Mouse (Mus musculus) layer of hippocampus, adult 11-12 months (tissue): ENCODE measurements around the gene Cuedc2.

ENCODE experiments used
- DNase-seq: peaks from one replicate; pipeline ENCODE4 v3.0.0; 2022; ENCODE audit warnings: low spot score

Cuedc2 gene

GRCm38 (mm10) chr19:46321101-46321943, 17.2 kb downstream of the Cuedc2 start:
- no peak for DNase-seq

- no peak for DNase-seq
Measured at GRCm38 (mm10) chr19:46320076-46320785, 18.3 kb downstream of the Cuedc2 start.

- peak; percentile 90 for DNase-seq
Measured at GRCm38 (mm10) chr19:46318586-46319378, 19.7 kb downstream of the Cuedc2 start.

GRCm38 (mm10) chr19:46318031-46318471, 20.5 kb downstream of the Cuedc2 start:
- DNase-seq, result peak; percentile 52

GRCm38 (mm10) chr19:46317546-46317885, 21.0 kb downstream of the Cuedc2 start:
- peak; percentile 15 for DNase-seq

- DNase-seq, result peak; percentile 81
Measured at GRCm38 (mm10) chr19:46316846-46317545, 21.5 kb downstream of the Cuedc2 start.

GRCm38 (mm10) chr19:46315752-46316610, 22.5 kb downstream of the Cuedc2 start:
- DNase-seq, result peak; percentile 25

- DNase-seq, result peak; percentile 15
Measured at GRCm38 (mm10) chr19:46314872-46315742, 23.4 kb downstream of the Cuedc2 start.

- peak; percentile 10 for DNase-seq
Measured at GRCm38 (mm10) chr19:46314151-46314601, 24.3 kb downstream of the Cuedc2 start.

- no peak for DNase-seq
Measured at GRCm38 (mm10) chr19:46313591-46313990, 24.9 kb downstream of the Cuedc2 start.

- DNase-seq, result peak; percentile 5
Measured at GRCm38 (mm10) chr19:46313116-46313515, 25.4 kb downstream of the Cuedc2 start.

- peak; percentile 4 for DNase-seq
Measured at GRCm38 (mm10) chr19:46312566-46312965, 25.9 kb downstream of the Cuedc2 start.

GRCm38 (mm10) chr19:46311341-46311740, 27.2 kb downstream of the Cuedc2 start:
- DNase-seq, result peak; percentile 7

- DNase-seq, result peak; percentile 7
Measured at GRCm38 (mm10) chr19:46310312-46310865, 28.1 kb downstream of the Cuedc2 start.

- DNase-seq, result peak; percentile 10
Measured at GRCm38 (mm10) chr19:46309651-46310305, 28.7 kb downstream of the Cuedc2 start.

- peak; percentile 86 for DNase-seq
Measured at GRCm38 (mm10) chr19:46308706-46309435, 29.6 kb downstream of the Cuedc2 start.

- peak; percentile 4 for DNase-seq
Measured at GRCm38 (mm10) chr19:46308303-46308702, 30.2 kb downstream of the Cuedc2 start.

GRCm38 (mm10) chr19:46307781-46308180, 30.7 kb downstream of the Cuedc2 start:
- DNase-seq, result peak; percentile 5
